13 mouse cellular contexts compared by ENCODE assay signal in genomic region chr5:111677847-111678311, GRCm38 (mm10). TPM values are rescaled to one million over a fixed set of nuclear protein-coding genes. Genes with fewer than 3 reads are reported as not detected.
DNase-seq lines count a peak whose midpoint lies in the region; ATAC-seq lines count a peak whose summit lies in the region.
"Had no signal": no experiment of that assay in that cellular context is flagged by ENCODE, and none has a peak within 500 bp of the region (broad histone marks: within the 10 kb centered on the region; RNA-seq: fewer than 3 reads in every experiment).

No protein-coding gene starts in this region.

- no peak overlapping the region for H3K4me3 ChIP-seq in hindbrain, embryonic 13.5 days
- H3K4me3 ChIP-seq in midbrain, embryonic 11.5 days (ENCODE audit: low read depth, low read length): no peak overlapping the region
- no peak overlapping the region for H3K4me3 ChIP-seq in kidney, embryonic 14.5 days (ENCODE audit: low read length)
- H3K4me3 ChIP-seq: heart, embryonic 13.5 days had no signal

- H3K27me3 ChIP-seq in hindbrain, embryonic 13.5 days: 0 out of 2 replicates have a peak, but pooled peaks cover 4% of the 10 kb centered on the region
- H3K27me3 ChIP-seq in midbrain, embryonic 11.5 days (ENCODE audit: control insufficient read depth, insufficient read depth, low read length): no peaks in the 10 kb centered on the region
- H3K27me3 ChIP-seq in kidney, embryonic 14.5 days (ENCODE audit: control insufficient read depth, insufficient read depth, low read length): peaks cover 5% of the 10 kb centered on the region

- no peaks in the 10 kb centered on the region for H3K9me3 ChIP-seq in hindbrain, embryonic 13.5 days
- H3K9me3 ChIP-seq in midbrain, embryonic 11.5 days (ENCODE audit: control insufficient read depth, low read length): no peaks in the 10 kb centered on the region
- no peaks in the 10 kb centered on the region for H3K9me3 ChIP-seq in kidney, embryonic 14.5 days (ENCODE audit: control insufficient read depth, low read length)
- H3K9me3 ChIP-seq: heart, embryonic 13.5 days had no signal

- no peak overlapping the region for H3K9ac ChIP-seq in hindbrain, embryonic 13.5 days
- no peak overlapping the region for H3K9ac ChIP-seq in midbrain, embryonic 11.5 days (ENCODE audit: low read length)
- H3K9ac ChIP-seq in kidney, embryonic 14.5 days (ENCODE audit: low read depth, low read length): no peak overlapping the region
- H3K9ac ChIP-seq: heart, embryonic 13.5 days had no signal

- H3K36me3 ChIP-seq in hindbrain, embryonic 13.5 days: no peaks in the 10 kb centered on the region
- H3K36me3 ChIP-seq in midbrain, embryonic 11.5 days (ENCODE audit: control insufficient read depth, insufficient read depth, low read length): no peaks in the 10 kb centered on the region
- H3K36me3 ChIP-seq in kidney, embryonic 14.5 days (ENCODE audit: control insufficient read depth, insufficient read depth, low read length): no peaks in the 10 kb centered on the region
- H3K36me3 ChIP-seq: heart, embryonic 13.5 days had no signal

- H3K27ac ChIP-seq in hindbrain, embryonic 13.5 days: peak overlapping the region; percentile 70
- peak overlapping the region; percentile 61 for H3K27ac ChIP-seq in midbrain, embryonic 11.5 days (ENCODE audit: low read depth, low read length)
- H3K27ac ChIP-seq in kidney, embryonic 14.5 days (ENCODE audit: low read depth, low read length): no peak overlapping the region
- H3K27ac ChIP-seq: heart, embryonic 13.5 days had no signal

- DNase-seq in cerebellum, postnatal 14 days: peak; percentile 39 to 47
- no peak for DNase-seq in cerebellum, postnatal 4 days (ENCODE audit: low spot score in 2 of 2)
- DNase-seq in Muller cell, postnatal 12 days (ENCODE audit: inconsistent ontology term): peak; percentile 32
- DNase-seq in midbrain, embryonic 11.5 days (ENCODE audit: low spot score, missing footprints): no peak
- DNase-seq in urinary bladder, postnatal 4 days (ENCODE audit: low spot score in 2 of 2): no peak
- DNase-seq in embryo, embryonic 11 days: no peak
- DNase-seq: adrenal gland, adult 8-10 months; cerebellum, adult 9-10 months; kidney, adult 11 months; lung, adult 18-20 months had no signal

- peaks cover 80% of the 10 kb centered on the region for H3K4me1 ChIP-seq in hindbrain, embryonic 13.5 days (replicated peaks)
- peaks cover 39% of the 10 kb centered on the region for H3K4me1 ChIP-seq in midbrain, embryonic 11.5 days (ENCODE audit: control insufficient read depth, insufficient read depth, low read length)
- peaks cover 15% of the 10 kb centered on the region for H3K4me1 ChIP-seq in kidney, embryonic 14.5 days (ENCODE audit: control insufficient read depth, insufficient read depth, low read length)

- no peak overlapping the region for H3K4me2 ChIP-seq in hindbrain, embryonic 13.5 days
- H3K4me2 ChIP-seq in midbrain, embryonic 11.5 days: no peak overlapping the region
- no peak overlapping the region for H3K4me2 ChIP-seq in kidney, embryonic 14.5 days (replicated peaks; ENCODE audit: low read depth, low read length)
- H3K4me2 ChIP-seq: heart, embryonic 13.5 days had no signal

- ATAC-seq in hindbrain, embryonic 13.5 days (ENCODE audit: low FRiP score): peak; percentile 10; the same call in 1 of the 2 replicates
- ATAC-seq in midbrain, embryonic 11.5 days (ENCODE audit: low FRiP score): peak; percentile 45; the same call in 1 of the 2 replicates
- ATAC-seq in kidney, embryonic 14.5 days (ENCODE audit: low FRiP score, low TSS enrichment): no peak

- WGBS in hindbrain, embryonic 13.5 days: 21% methylated on average over 6 of the region's 6 CpGs
- 38% methylated on average over 6 of the region's 6 CpGs for WGBS in midbrain, embryonic 11.5 days
- 51% methylated on average over 6 of the region's 6 CpGs for WGBS in kidney, embryonic 14.5 days

RNA-seq across cellular contexts. Expression of gene Gm26897, which starts 55.8 kb away (rescaled TPM):
- polyA plus RNA-seq in hindbrain, embryonic 13.5 days (2015; fragmentation: Nextera tagmentation; extraction: Ambion mirVana): not detected in 2 replicates
- polyA plus RNA-seq in midbrain, embryonic 11.5 days (2014; fragmentation: Nextera tagmentation; extraction: Ambion mirVana): not detected in 2 replicates
- not detected in 2 replicates for polyA plus RNA-seq in kidney, embryonic 14.5 days (2014; fragmentation: Nextera tagmentation; extraction: Ambion mirVana)
- polyA plus RNA-seq: heart, embryonic 13.5 days had no signal

Comparison
In these comparisons a context has a peak if more than half of its experiments do, and no peak if none do; other contexts are left out.
1. DNase-seq: peak in cerebellum, postnatal 14 days (2 of 2) and Muller cell, postnatal 12 days (single experiment); none in cerebellum, postnatal 4 days (0 of 2), midbrain, embryonic 11.5 days (single experiment), urinary bladder, postnatal 4 days (0 of 2) and embryo, embryonic 11 days (single experiment).